Mouse (Mus musculus) c-Kit-positive CD71-negative TER-119-negative erythroid progenitor cells, embryonic 14.5 days (primary cell): Measurements from ENCODE around the gene Gm44596.

Experiments
- DNase-seq: peaks from one replicate; pipeline ENCODE4 v3.0.0-alpha.2; 2013; ENCODE audit warnings: low read depth

Gene Gm44596

DNA sequence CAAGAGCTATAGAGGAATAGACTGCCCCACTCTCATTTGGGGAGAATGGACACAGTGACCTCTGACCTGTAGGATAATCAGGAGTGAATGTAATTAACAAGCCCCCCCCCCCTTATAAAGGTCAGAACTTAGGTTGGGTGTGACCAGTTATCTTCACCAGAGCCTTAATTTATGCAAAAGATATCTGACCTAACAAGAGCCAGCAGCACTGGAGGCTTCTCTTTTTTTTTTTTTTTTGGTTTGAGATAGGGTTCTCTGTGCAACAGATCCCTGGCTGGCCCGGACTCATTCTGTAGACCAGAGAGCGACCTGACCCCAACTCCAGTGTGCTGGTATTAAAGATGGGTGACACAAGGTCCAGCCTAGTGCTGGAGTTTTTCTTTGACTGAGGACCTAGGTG lies 54.0 kb downstream of the Gm44596 start:
- DNase-seq: no peak

DNA sequence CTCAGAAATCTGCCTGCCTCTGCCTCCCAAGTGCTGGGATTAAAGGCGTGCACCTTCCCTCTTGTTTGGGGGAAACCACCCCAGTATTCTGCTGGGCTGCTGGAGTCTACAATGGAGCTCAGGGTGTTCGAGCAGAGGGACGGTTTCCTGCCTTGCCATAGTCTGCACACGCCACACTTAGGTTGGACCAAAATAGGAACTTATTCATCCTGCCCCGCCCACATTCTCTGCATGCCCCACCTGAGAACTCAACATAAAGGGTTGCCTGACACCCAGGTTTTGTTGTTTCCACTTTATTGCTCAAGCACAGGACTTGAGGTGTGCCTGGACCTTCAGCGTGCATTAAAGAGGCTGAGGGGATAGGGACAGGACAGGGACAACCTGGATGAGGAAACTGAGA lies 54.5 kb downstream of the Gm44596 start:
- no peak for DNase-seq

GRCm38 (mm10) chr6:128432356-128432915 lies 57.1 kb downstream of the Gm44596 start:
- no peak for DNase-seq

DNA sequence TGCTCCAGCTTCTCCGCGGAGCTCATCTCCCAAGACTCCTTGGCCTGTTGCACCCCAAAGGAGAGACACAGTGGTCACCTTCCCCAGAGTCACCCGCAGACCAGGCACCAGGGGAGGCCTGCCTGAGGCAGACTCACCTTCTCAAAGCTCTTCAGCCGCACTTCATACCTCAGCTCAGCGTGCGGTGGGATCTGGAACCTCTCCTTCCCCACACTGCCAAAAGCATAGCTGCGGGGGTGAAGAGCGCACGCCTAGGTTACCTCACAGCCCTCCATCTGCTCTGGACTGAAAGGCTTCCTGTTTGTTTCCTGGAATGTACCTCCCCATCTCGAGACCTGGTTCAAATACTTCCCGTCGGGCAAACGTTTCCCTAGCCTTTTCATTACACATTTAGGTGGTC lies 58.3 kb downstream of the Gm44596 start:
- DNase-seq: no peak

GRCm38 (mm10) chr6:128435474-128435873 lies 60.2 kb downstream of the Gm44596 start:
- no peak for DNase-seq

DNA sequence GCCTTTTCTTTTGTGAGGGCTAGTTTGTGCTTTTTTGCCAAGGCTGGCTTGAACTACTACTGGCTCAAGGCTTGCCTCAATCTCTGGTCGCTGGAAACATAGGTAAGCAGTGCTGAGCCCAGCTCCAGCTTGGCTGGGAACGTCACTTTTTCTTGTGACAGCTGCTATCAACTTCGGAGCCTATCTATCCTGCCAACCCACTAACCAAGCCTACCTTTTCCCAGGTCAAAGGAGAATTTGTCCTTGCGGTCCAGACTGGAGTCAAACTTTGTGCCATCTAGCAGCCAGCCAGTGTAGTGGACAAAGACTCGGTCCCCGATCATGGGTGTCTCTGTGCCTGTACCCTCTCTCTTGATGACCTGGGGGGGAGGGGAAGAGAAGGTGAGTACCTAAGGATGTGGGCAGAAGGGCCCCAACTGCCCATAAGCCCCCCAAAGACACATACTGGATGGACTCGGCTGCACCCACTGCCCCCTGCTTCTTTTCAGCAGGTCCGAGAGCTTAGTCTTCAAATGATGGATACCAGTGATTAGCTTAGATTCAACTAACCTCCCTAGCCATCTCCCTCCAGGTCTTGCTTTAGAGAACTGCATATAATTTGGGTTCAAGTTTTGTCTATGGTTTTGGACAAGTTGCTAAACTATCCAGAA lies 61.2 kb downstream of the Gm44596 start:
- DNase-seq: no peak

DNA sequence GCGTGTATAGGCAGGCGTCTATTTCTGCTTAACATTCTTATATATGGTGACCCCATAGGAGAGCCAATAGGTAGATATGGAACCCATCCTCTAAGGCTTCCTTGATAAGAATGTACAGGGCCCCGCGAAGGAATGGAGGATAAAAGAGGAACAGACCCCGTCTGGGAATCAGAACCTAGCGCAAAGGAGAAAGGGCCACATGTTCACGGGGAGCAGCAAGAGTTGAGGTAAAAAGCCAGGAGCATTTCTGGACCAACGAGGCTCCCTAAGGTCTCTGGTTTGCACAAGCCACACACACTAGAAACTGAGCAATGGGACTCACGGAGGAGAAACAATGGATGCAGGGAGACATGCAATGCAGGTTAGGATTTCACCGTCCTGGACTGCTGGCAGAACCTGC lies 62.0 kb downstream of the Gm44596 start:
- DNase-seq: peak; percentile 8

DNA sequence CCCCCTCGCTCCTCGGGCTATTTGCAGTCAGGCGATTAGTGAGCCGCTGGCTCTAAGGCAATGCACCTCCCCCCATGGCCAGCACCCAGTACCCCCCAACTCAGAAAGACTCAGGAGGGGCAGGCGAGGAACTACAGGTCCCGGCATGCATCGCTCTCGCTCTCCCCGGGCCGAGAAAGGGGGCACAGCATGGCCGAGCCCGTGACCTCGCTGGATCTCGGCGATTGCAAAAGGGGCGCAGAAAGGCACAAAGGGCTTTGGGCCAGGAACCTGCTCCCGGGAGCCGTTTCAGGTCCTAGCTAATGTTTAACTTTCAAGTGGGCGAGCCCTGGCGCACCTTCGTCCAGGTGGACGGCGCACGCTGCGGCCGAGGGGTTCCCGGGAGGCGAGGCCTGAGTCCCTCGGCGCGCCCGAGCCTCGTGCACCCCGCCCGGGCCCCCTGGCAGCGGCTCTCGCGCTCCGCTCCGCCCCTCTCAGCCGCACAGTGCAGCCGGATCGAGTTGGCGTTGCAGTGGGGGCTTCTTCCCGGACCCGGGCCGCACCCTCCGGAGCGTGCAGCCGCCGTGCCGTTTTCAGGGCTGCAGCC lies 62.5 kb downstream of the Gm44596 start:
- DNase-seq: peak; percentile 39

GRCm38 (mm10) chr6:128438317-128438870 lies 63.1 kb downstream of the Gm44596 start, which contains the start of gene Fkbp4:
Gene Fkbp4 (minus strand): TSS chr6:128438677.
- DNase-seq: peak; percentile 78

GRCm38 (mm10) chr6:128438871-128439341 lies 63.6 kb downstream of the Gm44596 start:
- DNase-seq: no peak

DNA sequence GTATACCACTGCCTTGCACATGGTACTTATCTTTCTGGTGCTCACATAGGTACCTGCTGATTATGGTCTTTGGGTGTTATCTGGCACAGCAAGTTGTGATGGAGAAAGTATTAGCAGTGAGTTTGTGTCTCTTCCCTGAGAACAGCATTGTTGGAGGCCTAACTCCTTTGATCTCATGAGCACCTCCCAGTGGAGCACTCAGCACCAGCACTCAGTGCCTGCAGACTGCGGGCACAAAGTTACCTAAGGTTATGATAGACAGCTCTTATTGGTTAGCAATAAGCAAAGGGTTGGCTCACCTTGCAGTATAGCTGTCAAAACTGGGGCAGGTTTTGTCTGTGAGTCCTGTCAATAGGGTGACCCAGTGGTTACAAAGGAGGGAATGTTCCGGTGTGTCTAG lies 64.9 kb downstream of the Gm44596 start:
- no peak for DNase-seq

- peak; percentile 26 for DNase-seq
These were observed 70.6 kb downstream of the Gm44596 start for GRCm38 (mm10) chr6:128445761-128446535.

DNA sequence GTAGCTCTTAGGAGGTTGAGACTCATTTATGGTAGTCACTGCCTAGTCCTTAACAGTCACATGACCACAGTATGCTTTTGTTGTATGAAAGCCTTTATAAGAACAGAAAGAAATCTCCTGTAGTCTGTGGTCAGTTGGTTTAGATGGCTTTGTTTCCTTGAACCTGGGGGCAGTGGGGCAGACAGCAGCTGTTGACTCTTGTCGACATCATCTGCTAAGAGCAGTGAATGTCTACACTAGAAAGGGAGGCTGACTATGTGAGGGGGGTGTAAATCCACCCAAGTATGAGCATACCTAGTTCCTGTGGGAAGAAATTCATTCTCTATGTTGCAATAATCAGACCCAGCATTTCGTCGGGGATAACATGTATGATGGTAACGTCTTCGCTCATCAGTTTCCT lies 71.8 kb downstream of the Gm44596 start:
- no peak for DNase-seq

DNA sequence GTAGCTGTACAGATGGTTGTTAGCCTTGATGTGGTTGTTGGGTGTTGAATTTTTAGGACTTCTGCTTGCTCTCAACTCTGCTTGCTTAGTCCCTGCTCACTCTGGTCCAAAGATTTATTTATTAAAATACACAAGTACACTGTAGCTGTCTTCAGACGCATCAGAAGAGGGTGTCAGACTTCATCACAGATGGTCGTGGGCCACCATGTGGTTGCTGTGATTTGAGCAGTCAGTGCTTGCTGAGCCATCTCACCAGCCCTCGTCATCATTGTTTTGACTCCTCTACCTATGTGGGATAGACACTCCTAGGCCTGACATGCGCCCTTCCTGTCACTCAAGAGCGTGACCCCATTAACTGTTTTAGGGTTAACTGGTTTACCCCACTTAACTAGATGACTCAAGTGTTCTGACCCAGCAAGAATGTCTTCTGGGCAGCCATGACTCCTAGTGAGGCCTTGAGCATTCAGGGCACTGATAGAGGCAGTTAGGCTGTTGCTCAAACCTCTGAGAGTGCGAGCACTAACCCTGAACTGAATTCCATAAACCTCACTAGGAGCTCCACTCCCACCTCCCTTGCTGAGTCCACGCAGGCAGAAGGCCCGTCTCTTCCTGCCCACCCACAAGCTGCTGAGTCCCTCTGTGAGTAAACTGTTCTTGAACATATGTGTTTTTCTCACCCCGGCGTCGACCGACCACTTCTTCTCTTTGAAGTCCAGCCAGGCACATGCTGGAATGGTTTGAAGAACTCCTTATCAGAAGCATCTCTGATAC lies 80.7 kb downstream of the Gm44596 start:
- no peak for DNase-seq
